Mouse (Mus musculus) MN1 (cell line): ENCODE measurements at regions not wholly inside any gene's neighbourhood (a gene's known extent, or its start where the extent isn't known, plus 50 kb on each side); places are given as distances from the start of the nearest gene placed in this dataset.
A peak's percentile ranks its signal among the peaks of the same experiment; 100 is the strongest.

Experiments used
- DNase-seq: peaks from one replicate; pipeline ENCODE4 v3.0.0-alpha.2; 2016; ENCODE audit warnings: low spot score

- DNase-seq = peak; percentile 1
Observed at GRCm38 (mm10) chr1:67721324-67721723, 598.5 kb downstream of the Cps1 start.
